8 mouse cellular contexts compared by ENCODE assay signal in genomic region chr16:14906393-14907100, GRCm38 (mm10). TPM values are rescaled to one million over a fixed set of nuclear protein-coding genes. Genes with fewer than 3 reads are reported as not detected.
DNase-seq lines count a peak whose midpoint lies in the region; ATAC-seq lines count a peak whose summit lies in the region.

Gene Efcab1 (plus strand): TSS chr16:14906606.

- H3K4me3 ChIP-seq in forebrain, embryonic 13.5 days, result peak within 1 kb of the TSS; percentile 34
- peak within 1 kb of the TSS; percentile 29 for H3K4me3 ChIP-seq in stomach, embryonic 14.5 days (ENCODE audit: low read depth, low read length)

- H3K9ac ChIP-seq in forebrain, embryonic 13.5 days, result peak within 1 kb of the TSS; percentile 30
- no peak within 1 kb of the TSS for H3K9ac ChIP-seq in stomach, embryonic 14.5 days (replicated peaks; ENCODE audit: low read depth, low read length)

- no peaks in the 10 kb centered on the region for H3K9me3 ChIP-seq in forebrain, embryonic 13.5 days (replicated peaks)
- no peaks in the 10 kb centered on the region for H3K9me3 ChIP-seq in stomach, embryonic 14.5 days (ENCODE audit: control insufficient read depth, low read depth, low read length)

- 4% methylated on average over 15 of the region's 15 CpGs for WGBS in forebrain, embryonic 13.5 days
- WGBS in stomach, embryonic 14.5 days, result 5% methylated on average over 15 of the region's 15 CpGs

- H3K27me3 ChIP-seq in forebrain, embryonic 13.5 days, result no peaks in the 10 kb centered on the region
- H3K27me3 ChIP-seq in stomach, embryonic 14.5 days (ENCODE audit: control insufficient read depth, insufficient read depth, low read length), result no peaks in the 10 kb centered on the region

- peak within 1 kb of the TSS; percentile 55 for H3K4me2 ChIP-seq in forebrain, embryonic 13.5 days
- peak within 1 kb of the TSS; percentile 41 for H3K4me2 ChIP-seq in stomach, embryonic 14.5 days (replicated peaks; ENCODE audit: low read depth, low read length)

- H3K27ac ChIP-seq in forebrain, embryonic 13.5 days, result peak within 1 kb of the TSS; percentile 59
- peak within 1 kb of the TSS; percentile 21; the same call in 1 of the 2 replicates for H3K27ac ChIP-seq in stomach, embryonic 14.5 days (ENCODE audit: low read length)

- ATAC-seq in forebrain, embryonic 13.5 days, result peak; percentile 100
- peak; percentile 100 for ATAC-seq in stomach, embryonic 14.5 days (ENCODE audit: insufficient number of reproducible peaks, insufficient read depth, low FRiP score, low read depth)
- ATAC-seq in inflammation-experienced regulatory T-cells, adult 6 months, result no peak

- no peaks in the 10 kb centered on the region for H3K36me3 ChIP-seq in forebrain, embryonic 13.5 days (ENCODE audit: poor library complexity, severe bottlenecking)
- no peaks in the 10 kb centered on the region for H3K36me3 ChIP-seq in stomach, embryonic 14.5 days (ENCODE audit: control insufficient read depth, insufficient read depth, low read length)

- peak; percentile 35 for DNase-seq in urinary bladder, postnatal 14 days (ENCODE audit: low spot score)
- DNase-seq in urinary bladder, postnatal 10 days (ENCODE audit: low spot score), result no peak
- peak; percentile 12 for DNase-seq in layer of hippocampus, adult 9-10 months (ENCODE audit: low spot score)
- DNase-seq in lung, postnatal 36 days, result peak; percentile 35
- DNase-seq in thymus, postnatal 4 days, result no peak

- H3K4me1 ChIP-seq in forebrain, embryonic 13.5 days, result peaks cover 12% of the 10 kb centered on the region
- peaks cover 8% of the 10 kb centered on the region; the same call in 1 of the 2 replicates for H3K4me1 ChIP-seq in stomach, embryonic 14.5 days (ENCODE audit: control insufficient read depth, insufficient read depth, low read length)

RNA-seq across cellular contexts. Expression of gene Efcab1, which starts in this region (rescaled TPM):
- polyA plus RNA-seq in forebrain, embryonic 13.5 days (2015; fragmentation: Nextera tagmentation; extraction: Ambion mirVana), result 9.7 and 14.1 TPM in 2 replicates
- polyA plus RNA-seq in stomach, embryonic 14.5 days (2014; fragmentation: Nextera tagmentation; extraction: Ambion mirVana), result 19.5 and 20.4 TPM in 2 replicates
- polyA plus RNA-seq in inflammation-experienced regulatory T-cells, adult 6 months (2017; shearing (Covaris generic)), result not detected

Comparison
In these comparisons a context has a peak if more than half of its experiments do, and no peak if none do; other contexts are left out.
1. DNase-seq: peak in urinary bladder, postnatal 14 days (single experiment), layer of hippocampus, adult 9-10 months (single experiment) and lung, postnatal 36 days (single experiment); none in urinary bladder, postnatal 10 days (single experiment) and thymus, postnatal 4 days (single experiment).